Mouse (Mus musculus) embryonic facial prominence, embryonic 13.5 days (tissue): ENCODE data around the gene Ebf3. TPM values are rescaled to one million over a fixed set of nuclear protein-coding genes. Genes with fewer than 3 reads are reported as not detected.

ENCODE experiments used
- ATAC-seq: fragments of 200-750 bp; cut with Nextera tagmentation; 2 replicates; pipeline ENCODE4 v1.8.0; 2017; ENCODE audit warnings: low read depth; ENCODE audit not compliant: insufficient number of reproducible peaks, insufficient read depth, low FRiP score, low TSS enrichment
- H3K27ac ChIP-seq: fragments of 300-500 bp; sonication (generic); 2 replicates; pipeline ENCODE4 v1.5.1; 2015; ENCODE audit warnings: moderate library complexity, mild to moderate bottlenecking, inconsistent platforms
- H3K27me3 ChIP-seq: fragments of 300-500 bp; sonication (generic); 2 replicates; pipeline ENCODE4 v1.6.1; 2015; ENCODE audit warnings: mild to moderate bottlenecking, inconsistent platforms
- H3K36me3 ChIP-seq: fragments of 300-500 bp; sonication (generic); 2 replicates; pipeline ENCODE4 v1.6.1; 2015; ENCODE audit warnings: mild to moderate bottlenecking, inconsistent platforms
- H3K4me1 ChIP-seq: fragments of 300-500 bp; sonication (generic); 2 replicates; pipeline ENCODE4 v1.6.1; 2015; ENCODE audit warnings: inconsistent platforms
- H3K4me2 ChIP-seq: fragments of 300-500 bp; sonication (generic); 2 replicates; pipeline ENCODE4 v1.6.1; 2015; ENCODE audit warnings: moderate library complexity, mild to moderate bottlenecking, inconsistent platforms
- H3K4me3 ChIP-seq: fragments of 300-500 bp; sonication (generic); 2 replicates; pipeline ENCODE4 v1.5.1; 2015; ENCODE audit warnings: mild to moderate bottlenecking, inconsistent platforms
- H3K9ac ChIP-seq: fragments of 300-500 bp; sonication (generic); 2 replicates; pipeline ENCODE4 v1.6.1; 2015; ENCODE audit warnings: mild to moderate bottlenecking, inconsistent platforms
- H3K9me3 ChIP-seq: fragments of 300-500 bp; sonication (generic); 2 replicates; pipeline ENCODE4 v1.6.1; 2016; ENCODE audit warnings: inconsistent platforms
- WGBS: fragments of 180-500 bp; shearing (Covaris S2); methylation state at CpG from one replicate; pipeline ENCODE4 v1.1.7; 2015; ENCODE audit warnings: mixed read lengths; 5-methylcytosine and 5-hydroxymethylcytosine counted together
- polyA plus RNA-seq: library from polyadenylated mRNA; unstranded; fragments of >200 nt; fragmentation: Nextera tagmentation; extraction: Ambion mirVana; gene quantifications from 2 replicates; pipeline ENCODE4 v1.2.1, GENCODE M21; 2015

Ebf3 gene
- polyA plus RNA-seq, 1 experiment from 2014 or later: 8.6 TPM

- Histone ChIP-seq H3K9me3 (no peaks in the 10 kb centered on the region), H3K4me3 (peak overlapping the region; percentile 22), H3K9ac (0 out of 2 replicates have a peak overlapping the region, but pooled peaks have one; percentile 62), H3K27me3 (peaks cover 79% of the 10 kb centered on the region), H3K4me1 (peaks cover 77% of the 10 kb centered on the region), H3K4me2 (peak overlapping the region; percentile 54), H3K36me3 (no peaks in the 10 kb centered on the region), H3K27ac (peak overlapping the region; percentile 62; the same call in 1 of the 2 replicates)
- 10% methylated on average over 6 of the region's 6 CpGs for WGBS
- no peak for ATAC-seq
Observed at GRCm38 (mm10) chr7:137300826-137301225, 13.4 kb downstream of the Ebf3 start.

GRCm38 (mm10) chr7:137300169-137300568 is 14.1 kb downstream of the Ebf3 start:
- Histone ChIP-seq H3K4me2 (peak overlapping the region; percentile 54), H3K4me1 (peaks cover 77% of the 10 kb centered on the region), H3K27me3 (peaks cover 79% of the 10 kb centered on the region), H3K9me3 (no peaks in the 10 kb centered on the region), H3K36me3 (no peaks in the 10 kb centered on the region), H3K9ac (no peak overlapping the region), H3K27ac (0 out of 2 replicates have a peak overlapping the region, but pooled peaks have one; percentile 2), H3K4me3 (0 out of 2 replicates have a peak overlapping the region, but pooled peaks have one; percentile 1)
- 11% methylated on average over 11 of the region's 11 CpGs for WGBS
- no peak for ATAC-seq

GRCm38 (mm10) chr7:137297594-137298381 is 16.5 kb downstream of the Ebf3 start:
- Histone ChIP-seq H3K4me2 (peak overlapping the region; percentile 29), H3K4me3 (no peak overlapping the region)

GRCm38 (mm10) chr7:137297131-137297530 is 17.1 kb downstream of the Ebf3 start:
- no peaks in the 10 kb centered on the region for H3K36me3 ChIP-seq
- no peaks in the 10 kb centered on the region for H3K9me3 ChIP-seq
- H3K27me3 ChIP-seq: peaks cover 69% of the 10 kb centered on the region
- no peak overlapping the region for H3K9ac ChIP-seq
- H3K4me3 ChIP-seq: no peak overlapping the region
- peaks cover 64% of the 10 kb centered on the region for H3K4me1 ChIP-seq
- H3K27ac ChIP-seq: no peak overlapping the region
- no peak overlapping the region for H3K4me2 ChIP-seq
- WGBS: 40% methylated on average over 7 of the region's 7 CpGs
- ATAC-seq: no peak

More at GRCm38 (mm10) chr7:137297594-137298381, 16.5 kb downstream of the Ebf3 start:
- H3K36me3 ChIP-seq: no peaks in the 10 kb centered on the region
- WGBS: 38% methylated on average over 24 of the region's 24 CpGs
- peaks cover 69% of the 10 kb centered on the region for H3K27me3 ChIP-seq
- peaks cover 70% of the 10 kb centered on the region for H3K4me1 ChIP-seq
- H3K9ac ChIP-seq: no peak overlapping the region
- no peak overlapping the region for H3K27ac ChIP-seq
- ATAC-seq: no peak
- no peaks in the 10 kb centered on the region for H3K9me3 ChIP-seq

- H3K9me3 ChIP-seq: no peaks in the 10 kb centered on the region
- H3K9ac ChIP-seq: no peak overlapping the region
- H3K27ac ChIP-seq: no peak overlapping the region
- no peak overlapping the region for H3K4me3 ChIP-seq
- ATAC-seq: no peak
- 53% methylated on average over 7 of the region's 7 CpGs for WGBS
- no peaks in the 10 kb centered on the region for H3K36me3 ChIP-seq
- H3K4me2 ChIP-seq: no peak overlapping the region
- peaks cover 77% of the 10 kb centered on the region for H3K27me3 ChIP-seq
- H3K4me1 ChIP-seq: peaks cover 53% of the 10 kb centered on the region
Observed at GRCm38 (mm10) chr7:137295612-137296011, 18.6 kb downstream of the Ebf3 start.

- Histone ChIP-seq H3K4me3 (no peak overlapping the region), H3K9ac (no peak overlapping the region), H3K4me1 (peaks cover 41% of the 10 kb centered on the region), H3K27me3 (peaks cover 80% of the 10 kb centered on the region), H3K36me3 (no peaks in the 10 kb centered on the region), H3K4me2 (no peak overlapping the region), H3K9me3 (no peaks in the 10 kb centered on the region), H3K27ac (no peak overlapping the region)
- ATAC-seq: no peak
- 33% methylated on average over 7 of the region's 7 CpGs for WGBS
Observed at GRCm38 (mm10) chr7:137294446-137294845, 19.8 kb downstream of the Ebf3 start.

- Histone ChIP-seq H3K4me2 (no peak overlapping the region), H3K27ac (no peak overlapping the region), H3K36me3 (no peaks in the 10 kb centered on the region), H3K9me3 (no peaks in the 10 kb centered on the region), H3K4me3 (no peak overlapping the region), H3K27me3 (peaks cover 69% of the 10 kb centered on the region), H3K9ac (no peak overlapping the region), H3K4me1 (peaks cover 14% of the 10 kb centered on the region)
- 58% methylated on average over 3 of the region's 3 CpGs for WGBS
- ATAC-seq: no peak
Observed at GRCm38 (mm10) chr7:137289290-137289957, 24.8 kb downstream of the Ebf3 start.

GRCm38 (mm10) chr7:137278171-137278570 is 36.1 kb downstream of the Ebf3 start:
- ATAC-seq: no peak
- no peak overlapping the region for H3K4me3 ChIP-seq
- peaks cover 25% of the 10 kb centered on the region for H3K4me1 ChIP-seq

GRCm38 (mm10) chr7:137277713-137278112 is 36.5 kb downstream of the Ebf3 start:
- 87% methylated on average over 5 of the region's 5 CpGs for WGBS
- no peak overlapping the region for H3K4me3 ChIP-seq
- no peaks in the 10 kb centered on the region for H3K36me3 ChIP-seq
- H3K9me3 ChIP-seq: no peaks in the 10 kb centered on the region
- no peak for ATAC-seq
- H3K27ac ChIP-seq: no peak overlapping the region
- H3K4me1 ChIP-seq: peaks cover 24% of the 10 kb centered on the region
- no peak overlapping the region for H3K4me2 ChIP-seq
- H3K27me3 ChIP-seq: peaks cover 14% of the 10 kb centered on the region; the same call in 1 of the 2 replicates
- H3K9ac ChIP-seq: no peak overlapping the region

More at GRCm38 (mm10) chr7:137278171-137278570, 36.1 kb downstream of the Ebf3 start:
- Histone ChIP-seq H3K36me3 (no peaks in the 10 kb centered on the region), H3K9ac (no peak overlapping the region), H3K27ac (no peak overlapping the region), H3K9me3 (no peaks in the 10 kb centered on the region), H3K4me2 (no peak overlapping the region), H3K27me3 (peaks cover 16% of the 10 kb centered on the region)
- WGBS: 84% methylated on average over 7 of the region's 7 CpGs

GRCm38 (mm10) chr7:137272252-137272651 is 42.0 kb downstream of the Ebf3 start:
- Histone ChIP-seq H3K4me1 (peaks cover 56% of the 10 kb centered on the region), H3K4me2 (no peak overlapping the region), H3K27ac (no peak overlapping the region), H3K9ac (0 out of 2 replicates have a peak overlapping the region, but pooled peaks have one; percentile 16), H3K9me3 (no peaks in the 10 kb centered on the region), H3K36me3 (no peaks in the 10 kb centered on the region), H3K27me3 (peaks cover 14% of the 10 kb centered on the region), H3K4me3 (no peak overlapping the region)
- no peak for ATAC-seq
- 74% methylated on average over 10 of the region's 10 CpGs for WGBS

- Histone ChIP-seq H3K4me1 (peaks cover 79% of the 10 kb centered on the region), H3K4me2 (peak overlapping the region; percentile 30), H3K27me3 (peaks cover 17% of the 10 kb centered on the region), H3K9ac (no peak overlapping the region), H3K9me3 (no peaks in the 10 kb centered on the region), H3K36me3 (no peaks in the 10 kb centered on the region), H3K27ac (peak overlapping the region; percentile 88), H3K4me3 (no peak overlapping the region)
- ATAC-seq: 0 out of 2 replicates have a peak, but pooled peaks have one; percentile 57
- WGBS: 37% methylated on average over 8 of the region's 8 CpGs
Observed at GRCm38 (mm10) chr7:137268452-137269155, 45.6 kb downstream of the Ebf3 start.
